Mouse (Mus musculus): ENCODE data around the gene Unc80.

GRCm38 (mm10) chr1:66442922-66443321 lies 25.2 kb upstream of the Unc80 start:
- TF ChIP-seq CTCF (IDR thresholded peaks at IDR 0.05; ENCODE audit: control insufficient read depth, insufficient read depth, insufficient replicate concordance, low read depth, low read length) (no peak), POLR2A (IDR thresholded peaks at IDR 0.05; ENCODE audit: control insufficient read depth, low read depth, low read length) (no peak)

Data from testis, adult 2 months (tissue).